Mouse (Mus musculus) gastrocnemius, postnatal 4 days (tissue): ENCODE measurements around the gene Cacna1c. TPM values are rescaled to one million over a fixed set of nuclear protein-coding genes. Genes with fewer than 3 reads are reported as not detected.

Experiments
- DNase-seq, 2 experiments: peaks; one replicate each; pipeline ENCODE4 v3.0.0; 2021 to 2022; ENCODE audit warnings: low spot score in 2 of 2, mixed read lengths in 2 of 2
- total RNA-seq, 2 experiments: library from RNA; stranded (reverse); gene quantifications; 2 replicates each; pipeline ENCODE4 v1.2.3; 2021

Gene Cacna1c
- total RNA-seq, 2 experiments from 2014 or later, result 7.5 to 9.9 TPM

- DNase-seq, result no peak
Measured at GRCm38 (mm10) chr6:119105651-119106595, 90.3 kb downstream of the Cacna1c start.

- peak; percentile 55 to 75 for DNase-seq
Measured at GRCm38 (mm10) chr6:119104246-119104645, 92.0 kb downstream of the Cacna1c start.

- no peak for DNase-seq
Measured at GRCm38 (mm10) chr6:119102936-119103335, 93.3 kb downstream of the Cacna1c start.

- DNase-seq, result no peak
Measured at GRCm38 (mm10) chr6:119099333-119099732, 96.9 kb downstream of the Cacna1c start.

- DNase-seq, result no peak
Measured at GRCm38 (mm10) chr6:119096481-119096880, 99.7 kb downstream of the Cacna1c start.

GRCm38 (mm10) chr6:119095081-119095480 lies 101.1 kb downstream of the Cacna1c start:
- DNase-seq, result no peak

- DNase-seq, result peak; percentile 32 to 46
Measured at GRCm38 (mm10) chr6:119089173-119089572, 107.0 kb downstream of the Cacna1c start.

GRCm38 (mm10) chr6:119088381-119088780 lies 107.8 kb downstream of the Cacna1c start:
- no peak for DNase-seq

GRCm38 (mm10) chr6:119087919-119088318 lies 108.3 kb downstream of the Cacna1c start:
- no peak for DNase-seq

GRCm38 (mm10) chr6:119085789-119086188 lies 110.4 kb downstream of the Cacna1c start:
- no peak for DNase-seq

GRCm38 (mm10) chr6:119084532-119084931 lies 111.7 kb downstream of the Cacna1c start:
- DNase-seq, result no peak

GRCm38 (mm10) chr6:119083559-119083958 lies 112.7 kb downstream of the Cacna1c start:
- no peak for DNase-seq

GRCm38 (mm10) chr6:119082662-119083061 lies 113.6 kb downstream of the Cacna1c start:
- no peak for DNase-seq

- DNase-seq, result no peak
Measured at GRCm38 (mm10) chr6:119081650-119082049, 114.6 kb downstream of the Cacna1c start.

GRCm38 (mm10) chr6:119079626-119080025 lies 116.6 kb downstream of the Cacna1c start:
- DNase-seq, result no peak

- DNase-seq, result no peak
Measured at GRCm38 (mm10) chr6:119078912-119079311, 117.3 kb downstream of the Cacna1c start.

GRCm38 (mm10) chr6:119077231-119077630 lies 119.0 kb downstream of the Cacna1c start:
- no peak for DNase-seq

- no peak for DNase-seq
Measured at GRCm38 (mm10) chr6:119073419-119074071, 122.7 kb downstream of the Cacna1c start.

- DNase-seq, result no peak
Measured at GRCm38 (mm10) chr6:119072772-119073171, 123.4 kb downstream of the Cacna1c start.

- DNase-seq, result no peak
Measured at GRCm38 (mm10) chr6:119070771-119071170, 125.4 kb downstream of the Cacna1c start.

GRCm38 (mm10) chr6:119070351-119070750 lies 125.9 kb downstream of the Cacna1c start:
- no peak for DNase-seq

- no peak for DNase-seq
Measured at GRCm38 (mm10) chr6:119069145-119069544, 127.1 kb downstream of the Cacna1c start.
